Mouse (Mus musculus) kidney, embryonic 14.5 days (tissue): ENCODE results near the gene Nfib. TPM values are rescaled to one million over a fixed set of nuclear protein-coding genes. Genes with fewer than 3 reads are reported as not detected.

Experiments
- ATAC-seq: fragments of 200-750 bp; cut with Nextera tagmentation; 2 replicates; pipeline ENCODE4 v1.8.0; 2017; ENCODE audit warnings: moderate number of reproducible peaks, mild to moderate bottlenecking, moderate TSS enrichment, moderate library complexity; ENCODE audit not compliant: low FRiP score, low TSS enrichment
- H3K27ac ChIP-seq: fragments of 300-500 bp; sonication (generic); 2 replicates; pipeline ENCODE4 v1.5.1; 2014; ENCODE audit warnings: low read depth, mild to moderate bottlenecking, low read length, moderate library complexity, mixed read lengths
- H3K27me3 ChIP-seq: fragments of 300-500 bp; sonication (generic); 2 replicates; pipeline ENCODE4 v1.6.1; 2014; ENCODE audit warnings: mild to moderate bottlenecking, low read length; ENCODE audit not compliant: control insufficient read depth, insufficient read depth
- H3K36me3 ChIP-seq: fragments of 300-500 bp; sonication (generic); 2 replicates; pipeline ENCODE4 v1.6.1; 2014; ENCODE audit warnings: low read length, mixed read lengths; ENCODE audit not compliant: control insufficient read depth, insufficient read depth
- H3K4me1 ChIP-seq: fragments of 300-500 bp; sonication (generic); 2 replicates; pipeline ENCODE4 v1.6.1; 2014; ENCODE audit warnings: low read length, mixed read lengths; ENCODE audit not compliant: control insufficient read depth, insufficient read depth
- H3K4me2 ChIP-seq: fragments of 300-500 bp; sonication (generic); replicated peaks from 2 replicates; pipeline ENCODE4 v1.6.1; 2014; ENCODE audit warnings: low read depth, mild to moderate bottlenecking, low read length
- H3K4me3 ChIP-seq: fragments of 300-500 bp; sonication (generic); 2 replicates; pipeline ENCODE4 v1.5.1; 2014; ENCODE audit warnings: mild to moderate bottlenecking, low read length
- H3K9ac ChIP-seq: fragments of 300-500 bp; sonication (generic); 2 replicates; pipeline ENCODE4 v1.6.1; 2014; ENCODE audit warnings: low read depth, mild to moderate bottlenecking, low read length, moderate library complexity
- H3K9me3 ChIP-seq: fragments of 300-500 bp; sonication (generic); 2 replicates; pipeline ENCODE4 v1.6.1; 2016; ENCODE audit warnings: low read length; ENCODE audit not compliant: control insufficient read depth
- WGBS: fragments of 180-500 bp; shearing (Covaris S2); extraction: QIAGEN DNeasy Blood & Tissue Kit; methylation state at CpG from one replicate; pipeline ENCODE4 v1.1.7; 2014; 5-methylcytosine and 5-hydroxymethylcytosine counted together
- polyA plus RNA-seq: library from polyadenylated mRNA; unstranded; fragments of >200 nt; fragmentation: Nextera tagmentation; extraction: Ambion mirVana; gene quantifications from 2 replicates; pipeline ENCODE4 v1.2.1, GENCODE M21; 2014

Gene Nfib
- polyA plus RNA-seq, 1 experiment from 2014 or later = 36.0 TPM

DNA sequence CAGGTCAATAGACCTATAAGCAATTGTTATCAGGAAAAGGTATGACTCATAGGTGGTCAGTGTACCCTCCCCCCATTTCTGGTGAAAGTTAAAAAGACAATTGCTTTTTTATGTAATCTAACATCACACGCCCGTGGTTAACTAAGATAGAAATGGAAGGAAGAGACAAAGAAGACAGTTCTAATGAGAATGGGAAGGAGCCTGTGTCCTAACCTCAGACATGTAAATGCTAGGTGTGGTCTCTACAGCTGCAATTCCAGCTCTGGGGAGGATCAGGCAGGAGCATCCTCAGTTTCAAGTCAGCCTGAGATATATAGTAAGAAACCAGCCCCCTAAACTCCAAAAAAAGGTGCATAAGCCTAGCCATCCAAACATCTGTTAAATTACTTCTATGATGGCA lies 268.9 kb downstream of the Nfib start:
- Histone ChIP-seq H3K9ac (no peak overlapping the region), H3K36me3 (no peaks in the 10 kb centered on the region), H3K27ac (0 out of 2 replicates have a peak overlapping the region, but pooled peaks have one; percentile 11), H3K9me3 (no peaks in the 10 kb centered on the region), H3K4me2 (no peak overlapping the region), H3K4me1 (peaks cover 11% of the 10 kb centered on the region; the same call in 1 of the 2 replicates), H3K4me3 (no peak overlapping the region), H3K27me3 (no peaks in the 10 kb centered on the region)
- ATAC-seq = no peak
- WGBS = 78% methylated on average over 2 of the region's 2 CpGs

- H3K4me1 ChIP-seq = peaks cover 3% of the 10 kb centered on the region; the same call in 1 of the 2 replicates
- H3K4me3 ChIP-seq = no peak overlapping the region
- no peak overlapping the region for H3K4me2 ChIP-seq
- no peaks in the 10 kb centered on the region for H3K36me3 ChIP-seq
- H3K9me3 ChIP-seq = no peaks in the 10 kb centered on the region
- 48% methylated on average over 5 of the region's 5 CpGs for WGBS
- peak; percentile 55; the same call in 1 of the 2 replicates for ATAC-seq
- no peaks in the 10 kb centered on the region for H3K27me3 ChIP-seq
- peak overlapping the region; percentile 43; the same call in 1 of the 2 replicates for H3K27ac ChIP-seq
- no peak overlapping the region for H3K9ac ChIP-seq
Observed at GRCm38 (mm10) chr4:82435716-82436115, 269.8 kb downstream of the Nfib start.

- Histone ChIP-seq H3K9ac (no peak overlapping the region), H3K27me3 (no peaks in the 10 kb centered on the region), H3K4me2 (no peak overlapping the region), H3K36me3 (no peaks in the 10 kb centered on the region), H3K9me3 (no peaks in the 10 kb centered on the region), H3K4me1 (peaks cover 4% of the 10 kb centered on the region; the same call in 1 of the 2 replicates), H3K27ac (no peak overlapping the region; the same call in 1 of the 2 replicates), H3K4me3 (no peak overlapping the region)
- 64% methylated on average over 13 of the region's 13 CpGs for WGBS
- no peak for ATAC-seq
Observed at GRCm38 (mm10) chr4:82433926-82434705, 271.4 kb downstream of the Nfib start.

DNA sequence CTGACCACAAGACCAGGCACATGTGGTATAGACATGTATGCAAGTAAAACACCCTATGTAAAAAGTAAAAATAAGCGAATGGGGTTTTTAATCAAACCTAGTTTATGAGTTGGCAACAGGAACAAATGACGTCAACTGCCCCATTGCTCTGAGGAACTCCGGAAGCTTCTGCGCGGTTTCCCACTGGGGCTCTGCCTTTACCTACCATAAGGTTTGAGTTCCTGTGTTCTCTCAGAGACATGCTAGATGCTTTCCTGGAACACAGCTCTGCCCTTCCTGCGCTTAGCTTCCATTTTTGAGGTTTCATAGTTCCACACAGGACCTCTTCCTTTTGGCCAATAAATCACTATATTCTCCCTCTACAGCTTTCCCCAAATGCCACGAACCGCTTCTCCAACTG lies 273.7 kb downstream of the Nfib start:
- 79% methylated on average over 8 of the region's 8 CpGs for WGBS

DNA sequence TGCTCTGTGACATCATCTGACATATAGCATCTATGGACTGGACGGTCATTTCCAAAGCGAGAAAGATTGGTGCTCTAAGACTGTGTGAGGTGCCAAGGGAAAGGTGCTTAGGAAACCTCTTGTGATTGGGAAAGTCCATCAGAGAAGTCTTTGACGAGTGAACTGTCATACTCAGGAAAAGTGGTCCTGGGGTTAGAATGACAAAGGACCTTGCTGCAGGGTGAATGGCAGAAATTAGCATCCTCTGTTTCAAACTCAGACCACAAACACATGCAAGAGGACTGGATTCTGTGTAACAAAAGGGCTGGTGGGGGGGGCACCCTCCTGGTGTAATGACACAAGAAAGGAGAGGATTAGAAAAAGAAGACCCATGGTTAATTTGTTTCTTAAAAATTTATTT lies 274.7 kb downstream of the Nfib start:
- no peak overlapping the region for H3K4me2 ChIP-seq
- no peaks in the 10 kb centered on the region for H3K27me3 ChIP-seq
- no peak overlapping the region for H3K4me3 ChIP-seq
- ATAC-seq = no peak
- H3K36me3 ChIP-seq = no peaks in the 10 kb centered on the region
- no peak overlapping the region for H3K27ac ChIP-seq
- H3K9me3 ChIP-seq = no peaks in the 10 kb centered on the region
- no peak overlapping the region for H3K9ac ChIP-seq
- 75% methylated on average over 3 of the region's 3 CpGs for WGBS
- H3K4me1 ChIP-seq = 0 out of 2 replicates have a peak, but pooled peaks cover 6% of the 10 kb centered on the region

More for the DNA sequence above, 273.7 kb downstream of the Nfib start:
- H3K27me3 ChIP-seq = no peaks in the 10 kb centered on the region
- no peak overlapping the region for H3K4me2 ChIP-seq
- no peaks in the 10 kb centered on the region for H3K36me3 ChIP-seq
- no peak for ATAC-seq
- no peak overlapping the region for H3K4me3 ChIP-seq
- H3K9me3 ChIP-seq = no peaks in the 10 kb centered on the region
- no peak overlapping the region for H3K27ac ChIP-seq
- 0 out of 2 replicates have a peak, but pooled peaks cover 6% of the 10 kb centered on the region for H3K4me1 ChIP-seq
- H3K9ac ChIP-seq = no peak overlapping the region

GRCm38 (mm10) chr4:82426224-82426623 lies 279.3 kb downstream of the Nfib start:
- no peak overlapping the region for H3K4me2 ChIP-seq
- no peak overlapping the region for H3K9ac ChIP-seq
- H3K27me3 ChIP-seq = no peaks in the 10 kb centered on the region
- H3K36me3 ChIP-seq = no peaks in the 10 kb centered on the region
- no peak overlapping the region for H3K27ac ChIP-seq
- H3K4me1 ChIP-seq = 0 out of 2 replicates have a peak, but pooled peaks cover 3% of the 10 kb centered on the region
- no peaks in the 10 kb centered on the region for H3K9me3 ChIP-seq
- no peak for ATAC-seq
- H3K4me3 ChIP-seq = no peak overlapping the region
- 84% methylated on average over 4 of the region's 4 CpGs for whole genome bisulfite sequencing

DNA sequence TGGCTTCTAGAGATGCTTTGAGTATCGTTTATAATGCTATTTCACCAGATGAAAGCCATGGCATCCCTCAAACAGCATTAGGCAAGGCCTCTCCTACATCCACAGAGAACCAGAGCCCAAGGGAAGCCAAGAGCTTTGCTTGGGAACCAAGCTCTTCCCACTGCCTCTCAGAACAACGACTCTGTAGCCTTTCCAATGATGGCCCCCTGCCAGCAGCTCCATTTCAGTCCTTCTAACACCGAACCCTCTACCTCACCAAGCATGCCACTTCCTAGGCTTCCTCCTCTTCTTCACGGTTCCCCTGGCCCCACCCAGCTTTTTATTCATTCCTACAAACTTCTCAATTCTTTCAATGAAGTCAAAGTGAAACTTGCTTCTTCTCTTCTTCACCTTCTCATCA lies 287.3 kb downstream of the Nfib start:
- WGBS = 84% methylated on average over 4 of the region's 4 CpGs
- no peak for ATAC-seq
- Histone ChIP-seq H3K36me3 (no peaks in the 10 kb centered on the region), H3K9me3 (no peaks in the 10 kb centered on the region), H3K9ac (no peak overlapping the region), H3K27ac (no peak overlapping the region), H3K4me3 (no peak overlapping the region), H3K27me3 (no peaks in the 10 kb centered on the region), H3K4me2 (no peak overlapping the region), H3K4me1 (no peaks in the 10 kb centered on the region; the same call in 1 of the 2 replicates)

DNA sequence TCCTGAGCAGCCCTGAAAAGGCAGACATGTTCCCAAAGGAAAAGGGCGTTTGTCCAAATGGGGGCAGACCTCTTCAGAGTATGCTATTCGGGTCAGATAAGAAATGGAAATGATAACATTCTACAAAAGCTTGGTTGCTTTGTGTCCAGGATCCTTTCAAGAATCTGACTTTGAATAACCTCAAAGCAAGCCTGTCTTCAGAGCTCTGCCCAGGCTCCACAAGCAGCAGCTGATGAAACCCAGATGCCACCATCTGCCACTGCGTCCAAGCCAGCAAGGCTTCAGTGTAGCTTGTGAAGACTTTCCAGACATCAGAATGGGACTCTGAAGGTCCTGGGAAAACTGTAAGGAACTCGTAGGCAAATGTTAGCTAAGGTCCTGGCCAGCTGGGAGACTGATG lies 289.7 kb downstream of the Nfib start:
- 69% methylated on average over 4 of the region's 4 CpGs for WGBS
- no peak overlapping the region for H3K4me2 ChIP-seq
- H3K4me1 ChIP-seq = peaks cover 11% of the 10 kb centered on the region
- ATAC-seq = no peak
- H3K36me3 ChIP-seq = no peaks in the 10 kb centered on the region
- H3K27me3 ChIP-seq = no peaks in the 10 kb centered on the region
- H3K4me3 ChIP-seq = no peak overlapping the region
- H3K9me3 ChIP-seq = no peaks in the 10 kb centered on the region
- no peak overlapping the region for H3K27ac ChIP-seq
- no peak overlapping the region for H3K9ac ChIP-seq

DNA sequence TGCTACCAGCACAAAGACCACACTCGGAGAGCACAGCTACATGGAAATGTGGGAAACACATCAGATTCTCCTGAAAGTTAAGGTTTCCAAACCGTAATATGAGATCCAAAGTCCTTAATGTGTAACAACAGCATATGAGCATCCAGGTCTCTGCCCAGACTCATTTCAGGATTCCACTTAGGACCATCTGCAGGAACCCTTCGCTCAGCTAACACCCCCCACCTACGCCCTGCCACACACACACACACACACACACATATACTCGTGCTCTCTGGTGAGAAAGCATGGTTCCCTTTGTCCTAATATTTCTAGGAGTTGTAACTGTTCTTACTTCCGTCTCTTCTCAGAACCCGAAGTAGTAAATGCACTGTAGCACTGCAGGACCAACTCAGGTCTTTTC lies 292.9 kb downstream of the Nfib start:
- Histone ChIP-seq H3K27ac (peak overlapping the region; percentile 24; the same call in 1 of the 2 replicates), H3K9ac (no peak overlapping the region), H3K36me3 (no peaks in the 10 kb centered on the region), H3K4me2 (no peak overlapping the region), H3K9me3 (no peaks in the 10 kb centered on the region), H3K4me1 (peaks cover 16% of the 10 kb centered on the region), H3K27me3 (no peaks in the 10 kb centered on the region), H3K4me3 (no peak overlapping the region)
- WGBS = 72% methylated on average over 7 of the region's 7 CpGs
- no peak for ATAC-seq
